Mouse (Mus musculus): ENCODE data around the gene Btbd11.

The Btbd11 gene

GRCm38 (mm10) chr10:85386605-85387218, at the start of gene Btbd11:
Gene Btbd11 (plus strand): TSS chr10:85386814.
- peak; percentile 87 for DNase-seq (ENCODE audit: low read depth, low spot score)

GRCm38 (mm10) chr10:85338733-85339132, 47.9 kb upstream of the Btbd11 start:
- no peak for DNase-seq (ENCODE audit: low read depth, low spot score)

GRCm38 (mm10) chr10:85341867-85342266, 44.7 kb upstream of the Btbd11 start:
- no peak for DNase-seq (ENCODE audit: low read depth, low spot score)

GRCm38 (mm10) chr10:85347171-85347570, 39.4 kb upstream of the Btbd11 start:
- no peak for DNase-seq (ENCODE audit: low read depth, low spot score)

- DNase-seq (ENCODE audit: low read depth, low spot score), result no peak
Measured at GRCm38 (mm10) chr10:85352505-85352904, 34.1 kb upstream of the Btbd11 start.

- DNase-seq (ENCODE audit: low read depth, low spot score), result no peak
Measured at GRCm38 (mm10) chr10:85354270-85354669, 32.3 kb upstream of the Btbd11 start.

- DNase-seq (ENCODE audit: low read depth, low spot score), result no peak
Measured at GRCm38 (mm10) chr10:85359501-85360066, 27.0 kb upstream of the Btbd11 start.

GRCm38 (mm10) chr10:85362766-85363442, 23.7 kb upstream of the Btbd11 start:
- DNase-seq (ENCODE audit: low read depth, low spot score), result no peak

- no peak for DNase-seq (ENCODE audit: low read depth, low spot score)
Measured at GRCm38 (mm10) chr10:85366876-85367275, 19.7 kb upstream of the Btbd11 start.

GRCm38 (mm10) chr10:85371309-85371708, 15.3 kb upstream of the Btbd11 start:
- no peak for DNase-seq (ENCODE audit: low read depth, low spot score)

- DNase-seq (ENCODE audit: low read depth, low spot score), result no peak
Measured at GRCm38 (mm10) chr10:85372108-85372507, 14.5 kb upstream of the Btbd11 start.

GRCm38 (mm10) chr10:85378972-85379371, 7.6 kb upstream of the Btbd11 start:
- DNase-seq (ENCODE audit: low read depth, low spot score), result no peak

GRCm38 (mm10) chr10:85382981-85383380, 3.6 kb upstream of the Btbd11 start:
- DNase-seq (ENCODE audit: low read depth, low spot score), result no peak

- peak; percentile 25 for DNase-seq (ENCODE audit: low read depth, low spot score)
Measured at GRCm38 (mm10) chr10:85387219-85388070, 831 bp downstream of the Btbd11 start.

GRCm38 (mm10) chr10:85388071-85388750, 1.6 kb downstream of the Btbd11 start:
- no peak for DNase-seq (ENCODE audit: low read depth, low spot score)

GRCm38 (mm10) chr10:85388751-85389115, 2.1 kb downstream of the Btbd11 start:
- DNase-seq (ENCODE audit: low read depth, low spot score), result peak; percentile 20

GRCm38 (mm10) chr10:85389286-85390139, 2.9 kb downstream of the Btbd11 start:
- DNase-seq (ENCODE audit: low read depth, low spot score), result no peak

- no peak for DNase-seq (ENCODE audit: low read depth, low spot score)
Measured at GRCm38 (mm10) chr10:85393016-85393415, 6.4 kb downstream of the Btbd11 start.

GRCm38 (mm10) chr10:85394558-85394957, 7.9 kb downstream of the Btbd11 start:
- DNase-seq (ENCODE audit: low read depth, low spot score), result no peak

- no peak for DNase-seq (ENCODE audit: low read depth, low spot score)
Measured at GRCm38 (mm10) chr10:85411120-85411519, 24.5 kb downstream of the Btbd11 start.

All from retina, postnatal 7 days (tissue).